Mouse (Mus musculus) CH12.LX (cell line): ENCODE results near the gene Zfp950. TPM values are rescaled to one million over a fixed set of nuclear protein-coding genes. Genes with fewer than 3 reads are reported as not detected.

Experiments used
- DNase-seq: peaks from one replicate; pipeline ENCODE4 v3.0.0-alpha.2; 2013; ENCODE audit errors: extremely low read depth
- H3K27ac ChIP-seq: 2 replicates; pipeline ENCODE4 v1.5.1; 2012; ENCODE audit warnings: low read depth, mild to moderate bottlenecking, control low read depth, moderate library complexity; ENCODE audit not compliant: insufficient read depth
- H3K27me3 ChIP-seq: replicated peaks from 2 replicates; pipeline ENCODE3; 2012; ENCODE audit warnings: inconsistent platforms
- H3K36me3 ChIP-seq, 2 experiments: replicated peaks in 1 of 2; 2 replicates each; pipeline versions ENCODE3 to v1.6.1; 2012; ENCODE audit warnings: inconsistent platforms in 1 of 2, low read length in 1 of 2, mild to moderate bottlenecking in 1 of 2, mixed read lengths in 1 of 2, moderate library complexity in 1 of 2; ENCODE audit not compliant: control insufficient read depth in 1 of 2, insufficient read depth in 1 of 2
- H3K4me1 ChIP-seq, 2 experiments: 2 replicates each; pipeline ENCODE4 v1.6.1; 2012; ENCODE audit warnings: inconsistent platforms in 1 of 2, moderate library complexity in 1 of 2; ENCODE audit not compliant: insufficient read depth in 2 of 2, control insufficient read depth in 1 of 2
- H3K4me2 ChIP-seq: 2 replicates; pipeline ENCODE4 v1.6.1; 2012; ENCODE audit warnings: low read depth, mild to moderate bottlenecking, control low read depth; ENCODE audit not compliant: poor library complexity, insufficient read depth, severe bottlenecking
- H3K4me3 ChIP-seq, 3 experiments: fragments of 150-350 bp in 1 of 3; sonication (generic) in 1 of 3; replicated peaks in 1 of 3; 2 replicates each; pipeline versions ENCODE3 to v1.5.1; 2011 to 2012; ENCODE audit warnings: low read depth in 2 of 3, low read length in 2 of 3, mild to moderate bottlenecking in 2 of 3, moderate library complexity in 2 of 3, control low read depth in 1 of 3, improper control_type of control experiment in 1 of 3, inconsistent platforms in 1 of 3, mixed read lengths in 1 of 3; ENCODE audit not compliant: poor library complexity in 1 of 3
- H3K79me2 ChIP-seq: replicated peaks from 2 replicates; pipeline ENCODE4 v1.6.1; 2012; ENCODE audit warnings: mild to moderate bottlenecking, moderate library complexity; ENCODE audit not compliant: control insufficient read depth, poor library complexity, insufficient read depth, severe bottlenecking; ENCODE audit errors: extremely low read depth
- H3K9ac ChIP-seq: 2 replicates; pipeline ENCODE4 v1.6.1; 2012; ENCODE audit warnings: low read depth, mild to moderate bottlenecking, control low read depth, moderate library complexity; ENCODE audit not compliant: insufficient read depth
- H3K9me3 ChIP-seq: replicated peaks from 2 replicates; pipeline ENCODE3; 2012; ENCODE audit warnings: low read length, inconsistent platforms, mixed read lengths
- BHLHE40 ChIP-seq: IDR thresholded peaks from 2 replicates; pipeline ENCODE4 v1.6.1; 2011; ENCODE audit warnings: mild to moderate bottlenecking, low read depth, low read length, improper control_type of control experiment
- CHD1 ChIP-seq: IDR thresholded peaks from 2 replicates; pipeline ENCODE4 v1.6.1; 2012; ENCODE audit warnings: low read depth, low read length, improper control_type of control experiment, inconsistent platforms
- CHD2 ChIP-seq: IDR thresholded peaks from 2 replicates; pipeline ENCODE4 v1.6.1; 2011; ENCODE audit warnings: low read length, improper control_type of control experiment
- CTCF ChIP-seq, 2 experiments: IDR thresholded peaks in 1 of 2; conservative IDR thresholded peaks in 1 of 2; 2 replicates each; pipeline ENCODE4 v1.5.1; 2011 to 2012; ENCODE audit warnings: low read depth in 2 of 2, low read length in 2 of 2, improper control_type of control experiment in 1 of 2, inconsistent platforms in 1 of 2, mild to moderate bottlenecking in 1 of 2, moderate library complexity in 1 of 2
- ETS1 ChIP-seq: conservative IDR thresholded peaks from 2 replicates; pipeline ENCODE4 v1.6.1; 2012; ENCODE audit warnings: low read depth, mild to moderate bottlenecking, inconsistent platforms, low read length, improper control_type of control experiment, moderate library complexity
- GABPA ChIP-seq: IDR thresholded peaks from 2 replicates; pipeline ENCODE4 v1.6.1; 2012; ENCODE audit warnings: low read depth, low read length, improper control_type of control experiment, inconsistent platforms; ENCODE audit not compliant: insufficient replicate concordance
- HCFC1 ChIP-seq: IDR thresholded peaks from 2 replicates; pipeline ENCODE4 v1.6.1; 2012; ENCODE audit warnings: low read depth, mild to moderate bottlenecking, inconsistent platforms, low read length, improper control_type of control experiment
- JUND ChIP-seq: conservative IDR thresholded peaks from 2 replicates; pipeline ENCODE4 v1.6.1; 2011; ENCODE audit warnings: low read depth, low read length, improper control_type of control experiment
- KAT2A ChIP-seq: IDR thresholded peaks from 2 replicates; pipeline ENCODE4 v1.6.1; 2012; ENCODE audit warnings: low read length, improper control_type of control experiment, inconsistent platforms; ENCODE audit not compliant: insufficient replicate concordance
- MAFK ChIP-seq: IDR thresholded peaks from 2 replicates; pipeline ENCODE4 v1.6.1; 2011; ENCODE audit warnings: low read length, improper control_type of control experiment; ENCODE audit not compliant: insufficient replicate concordance
- MAX ChIP-seq: IDR thresholded peaks from 2 replicates; pipeline ENCODE4 v1.6.1; 2011; ENCODE audit warnings: low read length, improper control_type of control experiment
- MAZ ChIP-seq: IDR thresholded peaks from 2 replicates; pipeline ENCODE4 v1.6.1; 2012; ENCODE audit warnings: low read depth, mild to moderate bottlenecking, inconsistent platforms, low read length, improper control_type of control experiment, moderate library complexity
- MEF2A ChIP-seq: IDR thresholded peaks from 2 replicates; pipeline ENCODE4 v1.6.1; 2014; ENCODE audit warnings: low read depth, mild to moderate bottlenecking, inconsistent platforms, low read length, improper control_type of control experiment, borderline replicate concordance
- NELFE ChIP-seq: IDR thresholded peaks from 2 replicates; pipeline ENCODE4 v1.6.1; 2011; ENCODE audit warnings: low read depth, low read length, improper control_type of control experiment
- NRF1 ChIP-seq: IDR thresholded peaks from 2 replicates; pipeline ENCODE4 v1.6.1; 2014; ENCODE audit warnings: low read depth, mild to moderate bottlenecking, inconsistent platforms, low read length, improper control_type of control experiment, moderate library complexity
- PAX5 ChIP-seq: IDR thresholded peaks from 2 replicates; pipeline ENCODE4 v1.6.1; 2012; ENCODE audit warnings: low read length, inconsistent platforms, mixed read lengths
- POLR2A ChIP-seq: IDR thresholded peaks from 2 replicates; pipeline ENCODE4 v1.6.1; 2011; ENCODE audit warnings: low read depth, mild to moderate bottlenecking, improper control_type of control experiment, low read length
- RAD21 ChIP-seq: IDR thresholded peaks from 2 replicates; pipeline ENCODE4 v1.6.1; 2011; ENCODE audit warnings: low read depth, mild to moderate bottlenecking, low read length, improper control_type of control experiment, moderate library complexity
- RCOR1 ChIP-seq: conservative IDR thresholded peaks from 2 replicates; pipeline ENCODE4 v1.6.1; 2012; ENCODE audit warnings: low read depth, mild to moderate bottlenecking, inconsistent platforms, low read length, improper control_type of control experiment
- SIN3A ChIP-seq: IDR thresholded peaks from 2 replicates; pipeline ENCODE4 v1.6.1; 2012; ENCODE audit warnings: low read length, improper control_type of control experiment, inconsistent platforms
- SMC3 ChIP-seq: IDR thresholded peaks from 2 replicates; pipeline ENCODE4 v1.6.1; 2011; ENCODE audit warnings: low read depth, low read length, improper control_type of control experiment
- TBP ChIP-seq: conservative IDR thresholded peaks from 2 replicates; pipeline ENCODE4 v1.6.1; 2011; ENCODE audit warnings: low read depth, low read length, improper control_type of control experiment
- TCF12 ChIP-seq: IDR thresholded peaks from 2 replicates; pipeline ENCODE4 v1.6.1; 2014; ENCODE audit warnings: low read depth, mild to moderate bottlenecking, inconsistent platforms, low read length, improper control_type of control experiment
- USF2 ChIP-seq: conservative IDR thresholded peaks from 2 replicates; pipeline ENCODE4 v1.6.1; 2011; ENCODE audit warnings: low read depth, low read length, improper control_type of control experiment
- ZKSCAN1 ChIP-seq: IDR thresholded peaks from 2 replicates; pipeline ENCODE4 v1.6.1; 2012; ENCODE audit warnings: low read depth, inconsistent platforms, low read length, improper control_type of control experiment, borderline replicate concordance
- ZNF384 ChIP-seq: IDR thresholded peaks from 2 replicates; pipeline ENCODE4 v1.6.1; 2012; ENCODE audit warnings: low read depth, low read length, improper control_type of control experiment, inconsistent platforms
- dilution Hi-C: fragments of 300-500 bp; cut with MboI; formaldehyde crosslinking; loops from 2 replicates; pipeline ENCODE4 v1.14.3; 2020; ENCODE audit warnings: low sequenced_read_pairs; ENCODE audit not compliant: extremely low pct_unique_long_range_greater_than_20kb, extremely low pct_ligation_motif_present
- in situ Hi-C: fragments of 300-500 bp; cut with MboI; formaldehyde crosslinking; loops from 3 replicates; pipeline ENCODE4 v1.14.3; 2019; ENCODE audit warnings: low sequenced_read_pairs, low pct_ligation_motif_present, low pct_unique_long_range_greater_than_20kb, mixed read lengths
- polyA plus RNA-seq: library from polyadenylated mRNA; unstranded; fragments of >175 nt; gene quantifications from 2 replicates; pipeline ENCODE4 v1.2.1, GENCODE M21; 2012; ENCODE audit warnings: low read depth; ENCODE audit not compliant: insufficient read length
- total RNA-seq, 2 experiments: library from RNA; depleted of rRNA; stranded (reverse); fragments of 300-350 nt in 1 of 2; fragments of >200 nt in 1 of 2; gene quantifications; 2 replicates each; pipeline ENCODE4 v1.2.3; 2012 to 2014

Zfp950 gene
- total and polyA plus RNA-seq, 3 experiments = 6.1 to 11.1 (median 10.8) TPM

GRCm38 (mm10) chr19:61049413-61049812 is 91.2 kb downstream of the Zfp950 start:
- TF ChIP-seq MEF2A (no peak), MAZ (no peak), NELFE (no peak), ZKSCAN1 (no peak), SMC3 (no peak), JUND (no peak), CHD2 (no peak), BHLHE40 (no peak), ETS1 (no peak), MAX (no peak), NRF1 (no peak), RAD21 (no peak), GABPA (no peak), TCF12 (no peak), TBP (no peak), POLR2A (no peak), PAX5 (no peak), USF2 (no peak), KAT2A (no peak), CTCF (conservative IDR thresholded peaks at IDR 0.05 in 1 of 2, IDR thresholded peaks at IDR 0.05 in 1 of 2; ENCODE audit: low read depth in 2 of 2, low read length in 2 of 2) (no peak)
- Histone ChIP-seq H3K9me3 (peaks cover 8% of the 10 kb centered on the region), H3K27me3 (no peaks in the 10 kb centered on the region), H3K27ac (no peak overlapping the region), H3K79me2 (0 out of 2 replicates have a peak, but pooled peaks cover 2% of the 10 kb centered on the region), H3K36me3 (peaks cover 0 to 30% of the 10 kb centered on the region in 2 experiments), H3K4me1 (peaks cover 0 to 19% of the 10 kb centered on the region in 2 experiments; a peak in 2 of 4 replicates), H3K4me3 (no peak overlapping the region), H3K9ac (no peak overlapping the region), H3K4me2 (no peak overlapping the region)
- no peak for DNase-seq
- in situ Hi-C loops (no loop called here), dilution Hi-C loops (no loop called here)

- H3K4me3 ChIP-seq = no peak overlapping the region
- H3K79me2 ChIP-seq = 0 out of 2 replicates have a peak, but pooled peaks cover 2% of the 10 kb centered on the region
- H3K36me3 ChIP-seq = peaks cover 0 to 26% of the 10 kb centered on the region in 2 experiments
- no peak for TF ChIP-seq NELFE
- no peak for TF ChIP-seq CHD1
- TF ChIP-seq MAFK = no peak
- TF ChIP-seq ZKSCAN1 = no peak
- TF ChIP-seq KAT2A = no peak
- no peak for TF ChIP-seq TCF12
- TF ChIP-seq HCFC1 = no peak
- no peak for TF ChIP-seq SIN3A
- no peak for TF ChIP-seq SMC3
- no peak for TF ChIP-seq ZNF384
- no peak for TF ChIP-seq POLR2A
- TF ChIP-seq RCOR1 = no peak
- no peak for TF ChIP-seq GABPA
- H3K4me2 ChIP-seq = no peak overlapping the region
- no peak overlapping the region for H3K9ac ChIP-seq
- H3K27ac ChIP-seq = no peak overlapping the region
- dilution Hi-C loops = no loop called here
- H3K9me3 ChIP-seq = peaks cover 2% of the 10 kb centered on the region
- DNase-seq = no peak
- in situ Hi-C loops = no loop called here
- peaks cover 0 to 19% of the 10 kb centered on the region in 2 experiments; a peak in 2 of 4 replicates for H3K4me1 ChIP-seq
- H3K27me3 ChIP-seq = no peaks in the 10 kb centered on the region
Observed at GRCm38 (mm10) chr19:61048646-61049045, 92.0 kb downstream of the Zfp950 start.
